Mouse (Mus musculus): ENCODE results near the gene Ptch2.

GRCm38 (mm10) chr4:117107813-117108523, 12.1 kb downstream of the Ptch2 start:
- TF ChIP-seq POLR2A (IDR thresholded peaks at IDR 0.05; ENCODE audit: insufficient read depth, low read length) (no peak), CTCF (IDR thresholded peaks at IDR 0.05; ENCODE audit: low read depth, low read length) (no peak), EP300 (IDR thresholded peaks at IDR 0.05; ENCODE audit: insufficient read depth, low read depth, low read length) (no peak)

All from ES-Bruce4 (cell line).